Mouse (Mus musculus) urinary bladder, postnatal 10 days (tissue): ENCODE results near the gene Slc35e1.

ENCODE experiments used
- DNase-seq: peaks from one replicate; pipeline ENCODE4 v3.0.0; 2022; ENCODE audit warnings: low spot score

Slc35e1 gene

GRCm38 (mm10) chr8:72485456-72486199 lies 6.8 kb downstream of the Slc35e1 start:
- no peak for DNase-seq

GRCm38 (mm10) chr8:72474826-72475546 lies 17.4 kb downstream of the Slc35e1 start, which contains the start of gene Cherp:
Gene Cherp, minus strand, starts transcription at chr8:72475226.
- peak; percentile 74 for DNase-seq

- no peak for DNase-seq
These were observed 21.7 kb downstream of the Slc35e1 start for GRCm38 (mm10) chr8:72470684-72471083.

GRCm38 (mm10) chr8:72469984-72470383 lies 22.4 kb downstream of the Slc35e1 start:
- DNase-seq = no peak

GRCm38 (mm10) chr8:72469243-72469642 lies 23.2 kb downstream of the Slc35e1 start:
- DNase-seq = no peak

- no peak for DNase-seq
These were observed 28.2 kb downstream of the Slc35e1 start for GRCm38 (mm10) chr8:72464211-72464610.

GRCm38 (mm10) chr8:72459881-72460533 lies 32.4 kb downstream of the Slc35e1 start:
- no peak for DNase-seq

GRCm38 (mm10) chr8:72458457-72458856 lies 34.0 kb downstream of the Slc35e1 start:
- DNase-seq = no peak

GRCm38 (mm10) chr8:72457806-72458205 lies 34.6 kb downstream of the Slc35e1 start:
- DNase-seq = no peak

GRCm38 (mm10) chr8:72455317-72455716 lies 37.1 kb downstream of the Slc35e1 start:
- DNase-seq = no peak

GRCm38 (mm10) chr8:72453904-72454303 lies 38.5 kb downstream of the Slc35e1 start:
- DNase-seq = no peak

- DNase-seq = no peak
These were observed 40.9 kb downstream of the Slc35e1 start for GRCm38 (mm10) chr8:72451516-72451915.

GRCm38 (mm10) chr8:72445071-72445470 lies 47.3 kb downstream of the Slc35e1 start:
- no peak for DNase-seq

GRCm38 (mm10) chr8:72443994-72444350 lies 48.4 kb downstream of the Slc35e1 start:
- no peak for DNase-seq

GRCm38 (mm10) chr8:72443338-72443993 lies 48.9 kb downstream of the Slc35e1 start, which contains the start of the genes Calr3 and 1700030K09Rik:
Gene Calr3, minus strand, starts transcription at chr8:72443870.
Gene 1700030K09Rik, plus strand, starts transcription at chr8:72443880.
- DNase-seq = peak; percentile 93

- no peak for DNase-seq
These were observed 54.0 kb downstream of the Slc35e1 start for GRCm38 (mm10) chr8:72438248-72439015.

GRCm38 (mm10) chr8:72434952-72435351 lies 57.5 kb downstream of the Slc35e1 start:
- no peak for DNase-seq
